Mouse (Mus musculus): ENCODE measurements around the gene Nup107. TPM values are rescaled to one million over a fixed set of nuclear protein-coding genes. Genes with fewer than 3 reads are reported as not detected.

Nup107 gene
- polyA plus RNA-seq, 1 experiment: not detected

DNA sequence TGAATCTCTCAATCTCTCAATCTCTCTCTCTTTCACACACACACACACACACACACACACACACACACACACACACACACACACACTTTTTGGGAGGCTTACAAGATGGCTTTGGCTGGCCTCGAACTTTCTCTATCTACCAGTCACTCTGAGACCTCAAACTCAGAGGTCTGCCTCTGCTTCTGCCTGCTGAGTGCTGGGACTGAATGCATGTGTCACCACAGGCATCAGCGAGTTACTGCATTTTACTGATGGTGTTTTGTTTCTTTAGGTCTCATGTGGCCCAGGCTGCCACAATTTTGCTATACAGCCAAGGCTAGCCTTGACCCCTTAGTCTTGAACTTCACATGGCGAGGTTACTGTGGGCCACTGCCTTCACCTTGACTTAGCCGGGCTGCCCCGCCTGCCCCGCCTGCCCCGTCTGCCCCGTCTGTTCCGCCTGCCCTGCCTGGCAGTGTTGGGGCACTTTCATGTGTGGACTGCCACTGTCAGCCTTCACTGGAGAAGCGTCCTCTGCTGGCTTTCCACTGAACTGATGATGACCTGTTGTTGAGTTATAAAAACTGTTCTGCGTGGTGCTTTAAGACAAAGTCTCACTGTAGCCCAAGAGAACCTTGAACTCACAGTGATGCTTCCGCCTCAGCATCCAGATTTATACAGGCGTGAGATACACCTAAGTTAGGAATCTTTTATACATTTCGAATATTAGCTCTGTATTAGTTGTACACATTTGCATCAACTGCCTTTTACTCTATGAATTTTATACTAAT, 9.8 kb downstream of the Nup107 start:
- WGBS: 91% methylated on average over 14 of the region's 14 CpGs
- TF ChIP-seq CTCF (IDR thresholded peaks at IDR 0.05; ENCODE audit: insufficient read depth, low read depth, low read length) (no peak), POLR2A (IDR thresholded peaks at IDR 0.05; ENCODE audit: insufficient read depth, low read depth, low read length) (no peak)
- H3K27ac ChIP-seq (ENCODE audit: insufficient read depth, low read depth, low read length): no peak overlapping the region
- H3K4me3 ChIP-seq (ENCODE audit: insufficient read depth, low read depth, low read length): no peak overlapping the region
- no peaks in the 10 kb centered on the region for H3K4me1 ChIP-seq (ENCODE audit: control insufficient read depth, insufficient read depth, low read length)

DNA sequence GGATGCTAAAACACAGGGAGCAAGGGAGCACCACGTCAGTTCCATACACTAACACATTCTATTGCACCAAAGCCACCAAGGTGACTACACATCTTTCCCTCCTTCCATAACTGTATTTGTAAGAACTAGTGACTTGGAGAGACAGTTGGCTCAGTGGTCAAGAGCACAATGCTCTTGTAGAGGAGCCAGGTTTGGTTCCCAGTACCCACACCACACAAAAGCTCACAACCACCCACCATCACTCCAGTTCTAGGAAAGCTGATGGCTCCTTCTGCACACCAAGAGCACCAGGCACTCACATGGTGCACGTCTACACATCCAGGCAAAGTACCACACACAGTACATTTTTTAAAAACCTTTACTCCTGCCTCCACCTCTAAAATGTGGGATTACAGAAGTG, 10.4 kb downstream of the Nup107 start:
- no peaks in the 10 kb centered on the region for H3K4me1 ChIP-seq (ENCODE audit: control insufficient read depth, insufficient read depth, low read length)
- WGBS: 90% methylated on average over 2 of the region's 2 CpGs
- no peak overlapping the region for H3K4me3 ChIP-seq (ENCODE audit: insufficient read depth, low read depth, low read length)
- H3K27ac ChIP-seq (ENCODE audit: insufficient read depth, low read depth, low read length): no peak overlapping the region
- TF ChIP-seq CTCF (IDR thresholded peaks at IDR 0.05; ENCODE audit: insufficient read depth, low read depth, low read length) (no peak), POLR2A (IDR thresholded peaks at IDR 0.05; ENCODE audit: insufficient read depth, low read depth, low read length) (no peak)

DNA sequence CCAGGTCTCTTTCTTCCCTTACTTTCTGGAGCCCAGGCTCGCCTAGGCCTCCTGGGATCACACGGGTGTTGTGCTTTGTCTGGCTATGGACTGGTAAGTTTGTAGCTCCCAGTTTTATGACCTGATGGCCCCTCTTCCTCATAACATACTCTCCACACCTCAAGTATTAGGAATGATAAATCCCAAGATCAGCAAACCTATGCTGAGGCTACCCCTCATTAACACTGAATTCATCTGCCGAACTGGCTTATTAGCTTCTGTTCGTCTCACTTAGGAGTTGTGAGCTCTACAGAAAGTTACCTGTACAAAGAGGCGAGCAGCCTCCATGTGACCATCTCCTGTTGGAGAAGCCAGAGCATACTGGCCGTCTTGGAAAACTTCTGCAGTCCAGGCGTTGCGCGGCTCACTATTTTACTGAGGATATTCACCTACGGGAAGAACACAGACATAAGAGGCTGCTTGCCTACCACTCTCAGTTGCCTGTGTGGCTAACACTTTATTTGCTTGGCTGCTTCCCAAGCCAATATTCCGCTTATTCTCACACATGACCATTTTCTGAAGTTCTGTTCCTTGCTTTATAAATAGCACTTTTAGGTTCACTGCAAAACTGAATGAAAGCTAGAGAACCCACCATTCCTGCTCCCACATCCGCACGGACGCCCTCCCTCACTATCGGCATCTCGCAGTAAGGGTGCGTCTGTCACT, 11.3 kb downstream of the Nup107 start:
- no peak overlapping the region for H3K4me3 ChIP-seq (ENCODE audit: insufficient read depth, low read depth, low read length)
- no peak for TF ChIP-seq POLR2A (IDR thresholded peaks at IDR 0.05; ENCODE audit: insufficient read depth, low read depth, low read length)
- TF ChIP-seq CTCF (IDR thresholded peaks at IDR 0.05; ENCODE audit: insufficient read depth, low read depth, low read length): no peak
- no peaks in the 10 kb centered on the region for H3K4me1 ChIP-seq (ENCODE audit: control insufficient read depth, insufficient read depth, low read length)
- H3K27ac ChIP-seq (ENCODE audit: insufficient read depth, low read depth, low read length): no peak overlapping the region
- WGBS: 94% methylated on average over 17 of the region's 17 CpGs

DNA sequence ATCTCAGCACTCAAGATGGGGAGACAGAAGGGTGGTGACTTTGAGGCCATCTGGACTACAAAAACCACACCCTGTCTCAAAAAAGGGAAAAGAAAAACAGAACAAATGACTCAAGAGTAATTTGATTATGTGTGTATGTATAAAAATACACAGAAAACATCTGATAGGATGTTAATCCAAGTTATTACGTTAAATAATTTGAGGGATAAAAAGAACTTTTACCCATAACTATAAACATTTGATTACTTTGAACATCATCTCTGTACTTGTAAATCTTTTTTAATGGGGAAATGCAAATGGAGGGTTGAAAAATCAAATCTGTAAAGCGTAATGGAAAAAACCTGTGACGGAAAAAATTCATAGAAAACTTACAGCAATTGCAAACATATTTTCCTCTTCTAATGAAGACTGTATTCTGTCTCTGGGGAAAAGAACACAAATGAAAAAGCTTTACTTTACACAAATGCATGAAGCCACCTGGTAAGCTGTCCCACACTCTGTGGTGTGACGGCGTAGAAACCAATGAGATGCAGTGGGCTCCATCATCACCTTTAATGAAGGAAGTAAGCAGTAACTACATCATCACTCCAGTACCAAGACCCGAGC, 12.1 kb downstream of the Nup107 start:
- Histone ChIP-seq H3K4me1 (ENCODE audit: control insufficient read depth, insufficient read depth, low read length) (no peaks in the 10 kb centered on the region), H3K27ac (ENCODE audit: insufficient read depth, low read depth, low read length) (no peak overlapping the region), H3K4me3 (ENCODE audit: insufficient read depth, low read depth, low read length) (no peak overlapping the region)
- TF ChIP-seq CTCF (IDR thresholded peaks at IDR 0.05; ENCODE audit: insufficient read depth, low read depth, low read length) (no peak), POLR2A (IDR thresholded peaks at IDR 0.05; ENCODE audit: insufficient read depth, low read depth, low read length) (no peak)
- 97% methylated on average over 6 of the region's 6 CpGs for WGBS

DNA sequence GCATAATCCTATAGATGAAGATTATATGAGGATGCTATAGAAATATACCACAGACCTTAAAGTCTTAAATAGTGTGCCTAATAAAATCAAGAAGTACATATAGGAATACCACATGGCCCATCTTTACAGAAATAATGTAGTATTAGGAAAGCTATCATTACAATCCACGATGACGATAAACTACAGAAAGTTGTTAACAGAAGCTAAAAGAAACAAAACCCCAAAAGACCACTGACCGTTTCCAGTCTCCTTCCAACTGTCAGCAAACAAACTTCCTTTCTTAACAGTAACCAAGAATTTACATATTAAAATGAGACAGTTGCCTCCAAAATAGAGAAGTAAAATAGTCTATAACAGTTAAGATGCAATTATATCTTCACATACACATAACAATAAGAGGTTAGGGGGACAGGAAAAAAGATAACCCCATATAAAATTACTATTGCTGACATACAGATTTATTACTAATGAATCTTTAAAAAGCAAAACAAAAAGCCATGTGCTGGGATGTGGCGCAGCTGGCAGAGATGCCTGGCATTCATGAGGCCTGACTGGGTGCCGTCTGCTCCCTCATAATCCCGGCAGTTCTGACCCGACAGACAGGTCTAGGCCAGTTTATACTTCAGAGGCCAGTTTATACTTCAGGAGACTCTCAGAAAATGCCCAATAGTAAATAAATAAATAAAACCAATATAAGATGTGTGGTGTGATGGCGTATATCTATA, 12.8 kb downstream of the Nup107 start:
- no peak overlapping the region for H3K27ac ChIP-seq (ENCODE audit: insufficient read depth, low read depth, low read length)
- H3K4me1 ChIP-seq (ENCODE audit: control insufficient read depth, insufficient read depth, low read length): no peaks in the 10 kb centered on the region
- 75% methylated on average over 8 of the region's 8 CpGs for WGBS
- no peak for TF ChIP-seq POLR2A (IDR thresholded peaks at IDR 0.05; ENCODE audit: insufficient read depth, low read depth, low read length)
- no peak overlapping the region for H3K4me3 ChIP-seq (ENCODE audit: insufficient read depth, low read depth, low read length)

DNA sequence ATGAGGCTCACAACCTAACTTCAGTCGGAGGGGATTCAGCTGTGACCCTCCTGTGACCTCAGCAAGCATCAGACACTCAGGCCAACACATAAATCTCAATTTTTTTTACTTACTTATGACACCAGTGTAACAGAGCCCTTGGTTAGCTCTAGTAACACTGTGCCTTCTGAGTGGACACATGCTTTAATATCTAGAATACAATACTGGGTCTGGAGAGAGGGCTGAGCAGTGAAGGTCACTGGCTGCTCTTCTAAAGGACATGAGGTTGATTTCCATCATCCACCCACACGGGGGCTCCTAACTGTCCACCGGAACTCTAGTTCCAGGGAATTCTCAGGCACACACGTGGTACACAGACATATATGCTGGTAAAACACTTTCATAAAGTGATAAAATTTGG, 13.6 kb downstream of the Nup107 start:
- 93% methylated on average over 4 of the region's 4 CpGs for WGBS
- no peak for TF ChIP-seq CTCF (IDR thresholded peaks at IDR 0.05; ENCODE audit: insufficient read depth, low read depth, low read length)
- TF ChIP-seq POLR2A (IDR thresholded peaks at IDR 0.05; ENCODE audit: insufficient read depth, low read depth, low read length): no peak
- Histone ChIP-seq H3K4me1 (ENCODE audit: control insufficient read depth, insufficient read depth, low read length) (no peaks in the 10 kb centered on the region), H3K27ac (ENCODE audit: insufficient read depth, low read depth, low read length) (no peak overlapping the region), H3K4me3 (ENCODE audit: insufficient read depth, low read depth, low read length) (no peak overlapping the region)

DNA sequence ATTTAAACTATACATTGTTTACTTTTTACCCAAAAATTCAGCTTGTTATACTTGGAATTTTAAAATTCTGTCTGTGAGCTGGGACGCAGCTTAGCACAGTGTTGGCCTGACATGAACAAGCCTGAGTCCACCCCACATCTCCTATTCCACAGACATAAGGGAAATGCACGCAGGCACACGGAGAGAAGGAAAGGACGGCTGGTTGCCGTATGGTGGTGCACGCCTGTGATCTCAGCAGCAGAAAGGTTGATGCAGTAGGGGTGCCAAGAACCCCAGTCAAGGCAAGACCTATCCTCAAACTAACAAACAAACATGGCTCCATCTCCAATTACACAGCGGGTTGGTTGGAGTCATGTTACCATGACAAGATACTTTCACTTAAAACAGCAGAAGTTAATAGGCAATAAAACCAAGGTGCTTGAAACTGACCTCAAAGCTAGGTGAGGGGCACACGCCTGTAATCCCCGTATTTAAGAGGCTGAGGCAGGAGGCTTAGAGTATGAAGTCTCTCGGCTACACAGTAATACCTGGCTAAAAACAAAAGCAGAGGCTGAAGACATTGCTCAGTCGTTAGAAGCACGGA, 14.1 kb downstream of the Nup107 start:
- no peak overlapping the region for H3K27ac ChIP-seq (ENCODE audit: insufficient read depth, low read depth, low read length)
- no peak for TF ChIP-seq POLR2A (IDR thresholded peaks at IDR 0.05; ENCODE audit: insufficient read depth, low read depth, low read length)
- TF ChIP-seq CTCF (IDR thresholded peaks at IDR 0.05; ENCODE audit: insufficient read depth, low read depth, low read length): no peak
- WGBS: 93% methylated on average over 12 of the region's 12 CpGs
- no peaks in the 10 kb centered on the region for H3K4me1 ChIP-seq (ENCODE audit: control insufficient read depth, insufficient read depth, low read length)
- H3K4me3 ChIP-seq (ENCODE audit: insufficient read depth, low read depth, low read length): no peak overlapping the region

DNA sequence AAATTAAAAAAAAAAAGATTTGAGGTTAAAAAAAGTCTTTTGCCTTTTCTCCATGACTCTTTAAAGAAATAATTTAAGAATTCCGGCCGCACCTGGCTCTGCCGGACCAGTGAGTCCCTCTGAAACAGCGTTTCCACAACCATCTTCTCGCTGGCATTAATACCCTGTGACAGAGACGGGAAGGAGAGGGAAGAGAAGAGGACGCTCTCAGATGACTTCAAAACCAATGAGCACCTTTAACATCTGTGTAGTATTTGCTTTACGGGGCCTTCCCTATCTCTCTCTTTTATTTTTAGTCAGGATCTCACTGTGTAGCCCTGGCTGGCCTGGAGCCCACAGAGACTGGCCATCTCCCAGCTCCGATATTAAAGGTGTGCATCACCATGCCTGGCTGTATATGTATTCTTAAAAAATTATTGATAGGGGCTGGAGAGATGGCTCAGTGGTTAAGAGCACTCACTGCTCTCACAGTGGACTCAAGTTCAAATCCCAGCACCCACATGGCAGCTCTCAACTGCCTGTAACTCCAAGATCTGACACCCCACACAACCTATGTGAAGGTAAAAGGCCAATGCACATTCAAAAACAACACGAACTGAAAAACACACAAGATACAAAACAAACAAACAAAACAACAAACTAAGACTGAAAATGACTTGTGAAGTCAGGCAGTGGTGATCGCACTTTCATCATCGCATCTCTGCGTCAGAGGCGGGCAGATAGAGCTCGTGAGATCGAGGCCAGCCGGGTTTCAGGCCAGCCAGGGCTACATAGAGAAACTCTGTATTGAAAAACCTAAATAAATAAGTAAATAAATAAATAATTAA, 14.8 kb downstream of the Nup107 start:
- H3K4me3 ChIP-seq (ENCODE audit: insufficient read depth, low read depth, low read length): no peak overlapping the region
- WGBS: 94% methylated on average over 17 of the region's 17 CpGs
- H3K4me1 ChIP-seq (ENCODE audit: control insufficient read depth, insufficient read depth, low read length): no peaks in the 10 kb centered on the region
- no peak overlapping the region for H3K27ac ChIP-seq (ENCODE audit: insufficient read depth, low read depth, low read length)
- TF ChIP-seq POLR2A (IDR thresholded peaks at IDR 0.05; ENCODE audit: insufficient read depth, low read depth, low read length): no peak
- no peak for TF ChIP-seq CTCF (IDR thresholded peaks at IDR 0.05; ENCODE audit: insufficient read depth, low read depth, low read length)

All from olfactory bulb, adult 2 months (tissue).